Mouse (Mus musculus): Measurements from ENCODE around the gene Tifa. TPM values are rescaled to one million over a fixed set of nuclear protein-coding genes. Genes with fewer than 3 reads are reported as not detected.

Tifa gene
- polyA plus RNA-seq, 1 experiment = not detected

GRCm38 (mm10) chr3:127879968-127880367 is 90.4 kb downstream of the Tifa start:
- no peak for TF ChIP-seq CTCF (IDR thresholded peaks at IDR 0.05; ENCODE audit: insufficient read depth, low read depth, low read length)
- TF ChIP-seq POLR2A (IDR thresholded peaks at IDR 0.05; ENCODE audit: insufficient read depth, low read depth, low read length) = no peak
- H3K4me3 ChIP-seq (ENCODE audit: insufficient read depth, low read depth, low read length) = no peak overlapping the region
- H3K4me1 ChIP-seq (ENCODE audit: control insufficient read depth, insufficient read depth, low read length) = no peaks in the 10 kb centered on the region
- H3K27ac ChIP-seq (ENCODE audit: insufficient read depth, low read depth, low read length) = no peak overlapping the region
- WGBS = 92% methylated on average over 3 of the region's 3 CpGs

GRCm38 (mm10) chr3:127881684-127882083 is 92.1 kb downstream of the Tifa start:
- 76% methylated on average over 2 of the region's 2 CpGs for WGBS
- no peaks in the 10 kb centered on the region for H3K4me1 ChIP-seq (ENCODE audit: control insufficient read depth, insufficient read depth, low read length)
- H3K27ac ChIP-seq (ENCODE audit: insufficient read depth, low read depth, low read length) = no peak overlapping the region
- H3K4me3 ChIP-seq (ENCODE audit: insufficient read depth, low read depth, low read length) = no peak overlapping the region
- no peak for TF ChIP-seq POLR2A (IDR thresholded peaks at IDR 0.05; ENCODE audit: insufficient read depth, low read depth, low read length)

Other genes starting within 250 kb of the Tifa start
- not detected in 2 replicates for gene Larp7, start 236.5 kb upstream of the Tifa start, polyA plus RNA-seq (2012; ENCODE audit: insufficient read depth, insufficient read length, low replicate concordance, missing spikeins)
- not detected in 2 replicates for gene Zgrf1, start 236.3 kb upstream of the Tifa start, polyA plus RNA-seq (2012; ENCODE audit: insufficient read depth, insufficient read length, low replicate concordance, missing spikeins)
- gene Neurog2, start 156.7 kb upstream of the Tifa start, polyA plus RNA-seq (2012; ENCODE audit: insufficient read depth, insufficient read length, low replicate concordance, missing spikeins) = not detected in 2 replicates
- not detected in 2 replicates for gene Alpk1, start 9.3 kb upstream of the Tifa start, polyA plus RNA-seq (2012; ENCODE audit: insufficient read depth, insufficient read length, low replicate concordance, missing spikeins)
- not detected in 2 replicates for gene Ap1ar, start 47.7 kb downstream of the Tifa start, polyA plus RNA-seq (2012; ENCODE audit: insufficient read depth, insufficient read length, low replicate concordance, missing spikeins)
- gene Fam241a, start 106.5 kb downstream of the Tifa start, polyA plus RNA-seq (2012; ENCODE audit: insufficient read depth, insufficient read length, low replicate concordance, missing spikeins) = not detected in 2 replicates